Comparison of ENCODE assay signal across 23 mouse cellular contexts in the genomic region with DNA sequence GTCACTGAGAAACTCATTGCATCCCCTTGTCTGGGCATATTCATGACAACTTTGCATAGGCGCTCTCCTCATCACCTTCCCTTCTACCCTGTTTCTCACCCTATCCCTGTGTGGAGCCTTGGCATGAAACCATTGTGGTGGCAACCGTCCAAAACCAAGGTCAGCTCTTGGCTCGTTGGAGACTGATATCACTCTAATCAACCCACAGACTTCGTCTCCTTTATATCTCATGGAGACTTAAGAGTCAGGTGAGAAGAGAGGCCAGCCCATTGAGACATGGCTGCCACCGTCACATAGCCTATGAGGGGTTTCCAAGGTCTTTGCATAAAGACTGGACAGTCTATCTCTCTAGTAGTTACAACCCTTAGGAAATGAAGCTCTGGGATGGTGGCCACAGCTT.
DNase-seq lines count a peak whose midpoint lies in the region; ATAC-seq lines count a peak whose summit lies in the region.
"Had no signal": no experiment of that assay in that cellular context is flagged by ENCODE, and none has a peak within 500 bp of the region (broad histone marks: within the 10 kb centered on the region; RNA-seq: fewer than 3 reads in every experiment).

No protein-coding gene starts in this region.

- H3K36me3 ChIP-seq in liver, embryonic 16.5 days (ENCODE audit: control insufficient read depth, insufficient read depth), result no peaks in the 10 kb centered on the region
- H3K36me3 ChIP-seq: heart, embryonic 12.5 days; hindbrain, embryonic 13.5 days; midbrain, embryonic 12.5 days; stomach, embryonic 15.5 days had no signal

- peak overlapping the region; percentile 94 for H3K27ac ChIP-seq in liver, embryonic 16.5 days (ENCODE audit: low read length)
- H3K27ac ChIP-seq: hindbrain, embryonic 13.5 days; midbrain, embryonic 12.5 days; stomach, embryonic 15.5 days had no signal

- H3K27me3 ChIP-seq in liver, embryonic 16.5 days (ENCODE audit: control insufficient read depth, insufficient read depth, low read depth, low read length), result no peaks in the 10 kb centered on the region
- H3K27me3 ChIP-seq: hindbrain, embryonic 13.5 days; midbrain, embryonic 12.5 days; stomach, embryonic 15.5 days had no signal

- peaks cover 61% of the 10 kb centered on the region for H3K4me1 ChIP-seq in liver, embryonic 16.5 days (ENCODE audit: control insufficient read depth, low read depth, low read length)
- H3K4me1 ChIP-seq: heart, embryonic 12.5 days; hindbrain, embryonic 13.5 days; midbrain, embryonic 12.5 days had no signal

- no peak overlapping the region for H3K9ac ChIP-seq in liver, embryonic 16.5 days (ENCODE audit: low read depth, low read length)
- H3K9ac ChIP-seq: heart, embryonic 12.5 days; hindbrain, embryonic 13.5 days; midbrain, embryonic 12.5 days; stomach, embryonic 15.5 days had no signal

- WGBS in liver, embryonic 16.5 days (ENCODE audit: insufficient replicate concordance), result 45% methylated on average over 5 of the region's 5 CpGs

- no peak overlapping the region for H3K4me3 ChIP-seq in liver, embryonic 16.5 days (ENCODE audit: low read depth, low read length)
- H3K4me3 ChIP-seq: heart, embryonic 12.5 days; hindbrain, embryonic 13.5 days; midbrain, embryonic 12.5 days; stomach, embryonic 15.5 days had no signal

- DNase-seq in cerebellum, postnatal 10 days, result peak; percentile 25
- DNase-seq in cerebellum, postnatal 36 days, result no peak
- DNase-seq in 416B (ENCODE audit: low read depth), result peak; percentile 72
- no peak for DNase-seq in urinary bladder, adult 2 months (ENCODE audit: low spot score)
- DNase-seq in frontal cortex, postnatal 36 days (ENCODE audit: low spot score in 2 of 2), result no peak
- DNase-seq: adrenal gland, adult 8-10 months; cerebellum, adult 9-10 months; gastrocnemius, postnatal 10 days; heart, postnatal 14 days; kidney, adult 18-20 months; lung, adult 18-20 months; lung, postnatal 10 days; right cerebral cortex, postnatal 14 days; thymus, postnatal 25 days had no signal

- ATAC-seq in erythroblast, adult 5-6 weeks (replicated peaks; ENCODE audit: low FRiP score, poor library complexity, severe bottlenecking), result peak; percentile 53
- peak; percentile 12 for ATAC-seq in liver, embryonic 16.5 days (ENCODE audit: low read depth)
- no peak for ATAC-seq in CD4-positive, CD25-positive, alpha-beta regulatory T cell, adult 4 months
- ATAC-seq: forebrain, embryonic 14.5 days; inflammation-experienced regulatory T-cells, adult 6 months had no signal

- H3K4me2 ChIP-seq in liver, embryonic 16.5 days (ENCODE audit: low read depth, low read length), result 0 out of 2 replicates have a peak overlapping the region, but pooled peaks have one; percentile 1
- H3K4me2 ChIP-seq: heart, embryonic 12.5 days; hindbrain, embryonic 13.5 days; midbrain, embryonic 12.5 days; stomach, embryonic 15.5 days had no signal

- H3K9me3 ChIP-seq in liver, embryonic 16.5 days (replicated peaks; ENCODE audit: control insufficient read depth, low read length), result no peaks in the 10 kb centered on the region
- H3K9me3 ChIP-seq: heart, embryonic 12.5 days; hindbrain, embryonic 13.5 days; midbrain, embryonic 12.5 days; stomach, embryonic 15.5 days had no signal

Comparison
In these comparisons a context has a peak if more than half of its experiments do, and no peak if none do; other contexts are left out.
1. DNase-seq: peak in cerebellum, postnatal 10 days (2 of 2) and 416B (single experiment); none in cerebellum, postnatal 36 days (0 of 2), urinary bladder, adult 2 months (single experiment) and frontal cortex, postnatal 36 days (0 of 2).